Mouse (Mus musculus): ENCODE results near the gene Amph. TPM values are rescaled to one million over a fixed set of nuclear protein-coding genes. Genes with fewer than 3 reads are reported as not detected.
"Not testable (repeated sequence)": the region's sequence is repeated elsewhere in the genome, so short reads cannot be mapped to it uniquely, and the experiment has no call there.

Gene Amph
- total RNA-seq (2014; fragmentation: Nextera tagmentation), result not detected in 2 replicates
- total RNA-seq (2017), result not detected in 2 replicates

- no peak; the same call in 1 of the 2 replicates for ATAC-seq (replicated peaks; ENCODE audit: poor library complexity, severe bottlenecking)
These were observed at the start of gene Amph for GRCm38 (mm10) chr13:18948171-18949028. Gene Amph (plus strand): TSS chr13:18948205.

- ATAC-seq (replicated peaks; ENCODE audit: poor library complexity, severe bottlenecking), result no peak
These were observed 44.4 kb upstream of the Amph start for GRCm38 (mm10) chr13:18903623-18904022.

- ATAC-seq (replicated peaks; ENCODE audit: poor library complexity, severe bottlenecking), result no peak
These were observed 33.2 kb upstream of the Amph start for GRCm38 (mm10) chr13:18914774-18915173.

- not testable (repeated sequence) for ATAC-seq (replicated peaks; ENCODE audit: poor library complexity, severe bottlenecking)
These were observed 14.8 kb upstream of the Amph start for GRCm38 (mm10) chr13:18933191-18933590.

- no peak for ATAC-seq (replicated peaks; ENCODE audit: poor library complexity, severe bottlenecking)
These were observed 319 bp upstream of the Amph start for GRCm38 (mm10) chr13:18947686-18948085.

- ATAC-seq (replicated peaks; ENCODE audit: poor library complexity, severe bottlenecking), result no peak
These were observed 985 bp downstream of the Amph start for GRCm38 (mm10) chr13:18949029-18949350.

- ATAC-seq (replicated peaks; ENCODE audit: poor library complexity, severe bottlenecking), result no peak
These were observed 1.7 kb downstream of the Amph start for GRCm38 (mm10) chr13:18949626-18950200.

GRCm38 (mm10) chr13:18953575-18953974 is 5.6 kb downstream of the Amph start:
- no peak for ATAC-seq (replicated peaks; ENCODE audit: poor library complexity, severe bottlenecking)

GRCm38 (mm10) chr13:18956065-18956913 is 8.3 kb downstream of the Amph start:
- no peak for ATAC-seq (replicated peaks; ENCODE audit: poor library complexity, severe bottlenecking)

- ATAC-seq (replicated peaks; ENCODE audit: poor library complexity, severe bottlenecking), result no peak
These were observed 9.0 kb downstream of the Amph start for GRCm38 (mm10) chr13:18957028-18957427.

- ATAC-seq (replicated peaks; ENCODE audit: poor library complexity, severe bottlenecking), result no peak
These were observed 24.6 kb downstream of the Amph start for GRCm38 (mm10) chr13:18972571-18972970.

- no peak for ATAC-seq (replicated peaks; ENCODE audit: poor library complexity, severe bottlenecking)
These were observed 26.3 kb downstream of the Amph start for GRCm38 (mm10) chr13:18974351-18974750.

- no peak for ATAC-seq (replicated peaks; ENCODE audit: poor library complexity, severe bottlenecking)
These were observed 39.3 kb downstream of the Amph start for GRCm38 (mm10) chr13:18987266-18987665.

- ATAC-seq (replicated peaks; ENCODE audit: poor library complexity, severe bottlenecking), result no peak
These were observed 40.3 kb downstream of the Amph start for GRCm38 (mm10) chr13:18988323-18988722.

GRCm38 (mm10) chr13:18989185-18989714 is 41.2 kb downstream of the Amph start:
- ATAC-seq (replicated peaks; ENCODE audit: poor library complexity, severe bottlenecking), result no peak

GRCm38 (mm10) chr13:19002502-19002901 is 54.5 kb downstream of the Amph start:
- ATAC-seq (replicated peaks; ENCODE audit: poor library complexity, severe bottlenecking), result no peak

GRCm38 (mm10) chr13:19004406-19004805 is 56.4 kb downstream of the Amph start:
- no peak for ATAC-seq (replicated peaks; ENCODE audit: poor library complexity, severe bottlenecking)

GRCm38 (mm10) chr13:19008440-19008839 is 60.4 kb downstream of the Amph start:
- no peak for ATAC-seq (replicated peaks; ENCODE audit: poor library complexity, severe bottlenecking)

GRCm38 (mm10) chr13:19014825-19015375 is 66.9 kb downstream of the Amph start:
- ATAC-seq (replicated peaks; ENCODE audit: poor library complexity, severe bottlenecking), result no peak

- ATAC-seq (replicated peaks; ENCODE audit: poor library complexity, severe bottlenecking), result no peak
These were observed 73.5 kb downstream of the Amph start for GRCm38 (mm10) chr13:19021529-19021928.
